Mouse (Mus musculus) heart, embryonic 14.5 days (tissue): ENCODE data around the gene Gm20425. TPM values are rescaled to one million over a fixed set of nuclear protein-coding genes. Genes with fewer than 3 reads are reported as not detected.

ENCODE experiments used
- ATAC-seq: fragments of 200-750 bp; cut with Nextera tagmentation; 2 replicates; pipeline ENCODE4 v1.8.0; 2017; ENCODE audit warnings: low read depth, moderate TSS enrichment; ENCODE audit not compliant: insufficient number of reproducible peaks, insufficient read depth, low FRiP score
- H3K27ac ChIP-seq, 2 experiments: fragments of 200-500 bp in 1 of 2; fragments of 300-500 bp in 1 of 2; sonication (generic) in 1 of 2; replicated peaks in 1 of 2; 2 replicates each; pipeline ENCODE4 v1.5.1; 2012 to 2014; ENCODE audit warnings: low read depth in 2 of 2, low read length in 2 of 2, control low read depth in 1 of 2, mild to moderate bottlenecking in 1 of 2, mixed read lengths in 1 of 2; ENCODE audit not compliant: control insufficient read depth in 1 of 2, insufficient read depth in 1 of 2
- H3K27me3 ChIP-seq: fragments of 300-500 bp; sonication (generic); 2 replicates; pipeline ENCODE4 v1.6.1; 2014; ENCODE audit warnings: mild to moderate bottlenecking, low read length, control low read depth; ENCODE audit not compliant: control insufficient read depth, insufficient read depth
- H3K36me3 ChIP-seq: fragments of 300-500 bp; sonication (generic); 2 replicates; pipeline ENCODE4 v1.6.1; 2014; ENCODE audit warnings: mild to moderate bottlenecking, control low read depth, low read length, mixed read lengths; ENCODE audit not compliant: control insufficient read depth, insufficient read depth
- H3K4me1 ChIP-seq, 2 experiments: fragments of 200-500 bp in 1 of 2; fragments of 300-500 bp in 1 of 2; sonication (generic) in 1 of 2; 2 replicates each; pipeline ENCODE4 v1.6.1; 2012 to 2014; ENCODE audit warnings: low read length in 2 of 2, control low read depth in 1 of 2, mixed read lengths in 1 of 2; ENCODE audit not compliant: control insufficient read depth in 2 of 2, insufficient read depth in 2 of 2
- H3K4me2 ChIP-seq: fragments of 300-500 bp; sonication (generic); 2 replicates; pipeline ENCODE4 v1.6.1; 2014; ENCODE audit warnings: mild to moderate bottlenecking, low read length
- H3K4me3 ChIP-seq, 2 experiments: fragments of 200-500 bp in 1 of 2; fragments of 300-500 bp in 1 of 2; sonication (generic) in 1 of 2; 2 replicates each; pipeline ENCODE4 v1.5.1; 2012 to 2014; ENCODE audit warnings: low read length in 2 of 2, mild to moderate bottlenecking in 2 of 2, control low read depth in 1 of 2, low read depth in 1 of 2, moderate library complexity in 1 of 2; ENCODE audit not compliant: control insufficient read depth in 1 of 2, insufficient read depth in 1 of 2
- H3K9ac ChIP-seq: fragments of 300-500 bp; sonication (generic); 2 replicates; pipeline ENCODE4 v1.6.1; 2014; ENCODE audit warnings: mild to moderate bottlenecking, low read length
- H3K9me3 ChIP-seq: fragments of 300-500 bp; sonication (generic); 2 replicates; pipeline ENCODE4 v1.6.1; 2016; ENCODE audit warnings: low read length, control low read depth; ENCODE audit not compliant: control insufficient read depth
- WGBS: fragments of 180-500 bp; shearing (Covaris S2); extraction: QIAGEN DNeasy Blood & Tissue Kit; methylation state at CpG from one replicate; pipeline ENCODE4 v1.1.7; 2014; 5-methylcytosine and 5-hydroxymethylcytosine counted together
- polyA plus RNA-seq: library from polyadenylated mRNA; unstranded; fragments of >200 nt; fragmentation: Nextera tagmentation; extraction: Ambion mirVana; gene quantifications from 2 replicates; pipeline ENCODE4 v1.2.1, GENCODE M21; 2014

Gene Gm20425
- polyA plus RNA-seq, 1 experiment from 2014 or later, result not detected

DNA sequence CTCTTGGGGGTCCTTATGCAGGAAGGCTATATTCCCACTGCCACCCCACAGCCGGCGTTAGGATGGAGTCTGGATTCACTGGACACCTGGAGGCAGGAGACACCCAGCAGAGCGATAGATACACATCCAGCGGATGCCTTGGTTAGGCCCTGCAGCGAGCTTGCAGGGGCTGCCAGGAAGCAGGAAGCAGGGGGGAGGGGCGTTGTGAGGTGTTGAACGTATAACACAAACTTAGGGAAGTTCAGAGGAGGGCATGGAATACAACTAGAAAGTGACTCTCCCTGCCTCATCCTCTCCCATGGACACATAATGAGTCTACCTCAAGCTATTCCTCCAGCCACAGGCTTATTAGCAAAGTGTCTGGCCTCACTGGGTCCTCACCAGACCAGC, 2.9 kb upstream of the Gm20425 start:
- ATAC-seq, result no peak
- Histone ChIP-seq H3K4me3 (no peak overlapping the region), H3K4me1 (peaks cover 5 to 8% of the 10 kb centered on the region in 2 experiments; a peak in 2 of 4 replicates), H3K9ac (no peak overlapping the region), H3K27me3 (no peaks in the 10 kb centered on the region), H3K4me2 (no peak overlapping the region), H3K27ac (no peak overlapping the region), H3K36me3 (no peaks in the 10 kb centered on the region), H3K9me3 (no peaks in the 10 kb centered on the region)
- WGBS, result 61% methylated on average over 7 of the region's 7 CpGs

GRCm38 (mm10) chr9:103232232-103233005, 2.3 kb upstream of the Gm20425 start:
- ATAC-seq, result no peak
- H3K9me3 ChIP-seq, result no peaks in the 10 kb centered on the region
- no peak overlapping the region for H3K4me3 ChIP-seq
- H3K4me2 ChIP-seq, result no peak overlapping the region
- H3K36me3 ChIP-seq, result no peaks in the 10 kb centered on the region
- 87% methylated on average over 7 of the region's 7 CpGs for WGBS
- no peak overlapping the region for H3K27ac ChIP-seq
- no peak overlapping the region for H3K9ac ChIP-seq
- H3K4me1 ChIP-seq, result peaks cover 5 to 8% of the 10 kb centered on the region in 2 experiments; a peak in 2 of 4 replicates
- no peaks in the 10 kb centered on the region for H3K27me3 ChIP-seq

GRCm38 (mm10) chr9:103229037-103229867, 855 bp downstream of the Gm20425 start:
- Histone ChIP-seq H3K27ac (no peak overlapping the region), H3K9ac (no peak overlapping the region), H3K9me3 (no peaks in the 10 kb centered on the region), H3K36me3 (no peaks in the 10 kb centered on the region), H3K4me2 (no peak overlapping the region), H3K27me3 (no peaks in the 10 kb centered on the region), H3K4me1 (peaks cover 5 to 8% of the 10 kb centered on the region in 2 experiments; a peak in 2 of 4 replicates), H3K4me3 (no peak overlapping the region)
- no peak for ATAC-seq
- WGBS, result 79% methylated on average over 15 of the region's 15 CpGs

DNA sequence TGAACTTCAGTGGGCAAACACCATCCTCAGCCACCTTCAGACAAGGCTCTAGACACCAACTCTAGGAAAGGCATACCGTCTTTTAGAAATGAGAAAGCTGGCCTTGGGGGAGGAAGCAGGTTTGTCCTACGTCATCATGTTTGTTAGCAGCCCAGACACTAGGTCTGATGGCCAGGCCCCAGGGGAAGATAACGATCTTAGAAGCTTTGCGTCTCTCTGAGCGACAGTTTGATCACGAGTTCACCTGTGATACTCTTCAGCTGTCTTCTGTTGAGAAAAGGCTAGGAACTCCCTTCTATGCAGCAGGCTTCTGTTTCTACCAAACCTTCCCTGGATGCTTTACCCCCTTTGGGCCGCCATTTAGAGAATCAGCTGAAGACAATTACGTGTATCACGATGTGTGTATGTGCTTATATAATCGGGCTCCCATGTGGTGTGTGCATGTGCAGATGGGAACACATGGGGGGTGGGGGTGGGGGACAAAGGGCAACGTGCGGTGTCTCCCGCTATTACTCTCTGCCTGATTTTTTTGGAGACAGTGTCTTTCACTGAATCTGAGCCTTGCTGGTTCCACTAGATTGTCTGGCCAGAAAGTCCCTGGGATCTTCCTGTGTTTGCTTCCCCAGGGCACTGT, 1.6 kb downstream of the Gm20425 start:
- Histone ChIP-seq H3K27me3 (no peaks in the 10 kb centered on the region), H3K36me3 (no peaks in the 10 kb centered on the region), H3K4me3 (no peak overlapping the region), H3K27ac (no peak overlapping the region), H3K4me2 (no peak overlapping the region), H3K4me1 (peaks cover 5 to 8% of the 10 kb centered on the region in 2 experiments; a peak in 2 of 4 replicates), H3K9me3 (no peaks in the 10 kb centered on the region), H3K9ac (no peak overlapping the region)
- ATAC-seq, result no peak
- 80% methylated on average over 13 of the region's 13 CpGs for WGBS

DNA sequence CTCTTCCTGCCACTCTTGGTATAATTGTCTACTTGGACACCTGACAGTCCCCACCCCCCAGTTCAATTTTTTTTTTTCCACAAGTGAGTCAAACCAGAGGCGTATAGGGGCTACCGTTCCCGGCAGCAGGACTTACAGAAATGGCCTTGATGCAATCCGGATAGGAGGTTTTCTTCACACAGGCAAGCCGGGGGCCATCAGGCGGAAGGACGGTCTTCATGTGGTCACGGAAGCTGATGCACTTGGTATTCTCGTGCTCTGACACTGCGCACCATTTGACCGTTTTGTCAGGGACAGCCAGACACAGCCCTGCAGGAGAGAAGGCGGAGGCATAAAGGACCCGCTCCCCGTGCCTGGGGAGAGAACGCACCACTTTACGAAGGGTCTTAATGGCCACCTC, 2.3 kb downstream of the Gm20425 start:
- H3K27ac ChIP-seq, result no peak overlapping the region
- H3K36me3 ChIP-seq, result no peaks in the 10 kb centered on the region
- no peaks in the 10 kb centered on the region for H3K27me3 ChIP-seq
- H3K9me3 ChIP-seq, result no peaks in the 10 kb centered on the region
- H3K4me1 ChIP-seq, result peaks cover 5 to 8% of the 10 kb centered on the region in 2 experiments; a peak in 2 of 4 replicates
- H3K9ac ChIP-seq, result no peak overlapping the region
- ATAC-seq, result no peak
- H3K4me2 ChIP-seq, result no peak overlapping the region
- no peak overlapping the region for H3K4me3 ChIP-seq
- 85% methylated on average over 16 of the region's 16 CpGs for WGBS

DNA sequence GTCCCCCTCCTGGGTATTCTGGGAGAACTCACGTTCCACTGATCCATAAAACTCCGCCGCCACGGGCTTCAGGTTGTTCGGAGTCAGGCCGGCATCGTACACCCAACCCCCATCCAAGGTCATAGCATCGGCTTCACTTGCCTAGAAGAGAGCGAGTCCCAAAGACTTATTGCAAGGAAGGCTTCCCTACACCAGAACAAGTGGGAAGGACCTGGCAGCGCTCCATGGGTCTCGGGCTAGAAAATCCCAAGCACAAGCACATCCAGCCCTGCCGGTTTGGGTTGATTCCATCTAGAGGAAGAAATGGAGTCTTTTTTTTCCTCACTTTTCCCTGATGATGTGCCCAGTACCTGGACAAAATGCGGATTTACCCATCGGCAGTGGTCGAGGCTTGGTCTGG, 3.3 kb downstream of the Gm20425 start:
- Histone ChIP-seq H3K9ac (no peak overlapping the region), H3K9me3 (no peaks in the 10 kb centered on the region), H3K27me3 (no peaks in the 10 kb centered on the region), H3K4me1 (peaks cover 5 to 8% of the 10 kb centered on the region in 2 experiments; a peak in 2 of 4 replicates), H3K27ac (no peak overlapping the region), H3K4me3 (no peak overlapping the region), H3K36me3 (no peaks in the 10 kb centered on the region), H3K4me2 (no peak overlapping the region)
- ATAC-seq, result no peak
- WGBS, result 86% methylated on average over 15 of the region's 15 CpGs

DNA sequence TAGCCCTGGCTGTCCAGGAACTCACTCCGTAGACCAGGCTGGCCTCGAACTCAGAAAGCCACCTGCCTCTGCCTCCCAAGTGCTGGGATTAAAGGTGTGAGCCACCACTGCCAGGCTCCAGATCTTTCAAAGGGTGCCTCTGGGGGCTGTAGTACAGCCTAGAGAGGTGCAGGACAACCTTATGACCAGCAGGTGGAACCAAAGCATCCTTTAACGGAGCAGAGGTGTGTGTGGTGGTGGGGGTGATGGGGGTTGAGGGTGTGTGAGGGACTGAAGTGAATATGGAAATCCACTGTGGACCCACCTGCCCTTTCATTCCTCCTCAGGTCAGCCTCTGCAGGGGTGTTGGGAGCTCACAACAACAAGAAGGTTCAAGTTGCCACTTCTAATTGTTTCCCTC, 4.6 kb downstream of the Gm20425 start:
- no peaks in the 10 kb centered on the region for H3K27me3 ChIP-seq
- no peak overlapping the region for H3K9ac ChIP-seq
- H3K4me3 ChIP-seq, result no peak overlapping the region
- H3K27ac ChIP-seq, result no peak overlapping the region
- ATAC-seq, result no peak
- peaks cover under 1 to 5% of the 10 kb centered on the region in 2 experiments; a peak in 2 of 4 replicates for H3K4me1 ChIP-seq
- H3K36me3 ChIP-seq, result no peaks in the 10 kb centered on the region
- 66% methylated on average over 3 of the region's 3 CpGs for WGBS
- H3K4me2 ChIP-seq, result no peak overlapping the region
- no peaks in the 10 kb centered on the region for H3K9me3 ChIP-seq
